8 mouse cellular contexts compared by ENCODE assay signal in genomic region chr1:175693429-175693960, GRCm38 (mm10). TPM values are rescaled to one million over a fixed set of nuclear protein-coding genes. Genes with fewer than 3 reads are reported as not detected.
DNase-seq lines count a peak whose midpoint lies in the region; ATAC-seq and TF ChIP-seq lines count a peak whose summit lies in the region.

No protein-coding gene starts in this region.

- peak overlapping the region; percentile 73 for H3K4me3 ChIP-seq in liver, embryonic 11.5 days (ENCODE audit: low read depth, low read length)
- H3K4me3 ChIP-seq in heart, postnatal 0 days (ENCODE audit: low read depth, low read length), result peak overlapping the region; percentile 91
- peak overlapping the region; percentile 75 for H3K4me3 ChIP-seq in limb, embryonic 14.5 days (replicated peaks; ENCODE audit: low read length)
- peak overlapping the region; percentile 71; the same call in 1 of the 2 replicates for H3K4me3 ChIP-seq in neural tube, embryonic 12.5 days

- no peaks in the 10 kb centered on the region for H3K36me3 ChIP-seq in liver, embryonic 11.5 days (ENCODE audit: control insufficient read depth, insufficient read depth, low read length)
- no peaks in the 10 kb centered on the region for H3K36me3 ChIP-seq in heart, postnatal 0 days (replicated peaks; ENCODE audit: control insufficient read depth, insufficient read depth, low read length)
- H3K36me3 ChIP-seq in limb, embryonic 14.5 days (ENCODE audit: control insufficient read depth, insufficient read depth, low read length), result no peaks in the 10 kb centered on the region
- H3K36me3 ChIP-seq in neural tube, embryonic 12.5 days, result no peaks in the 10 kb centered on the region

- no peak for TF ChIP-seq POLR2A in limb, embryonic 14.5 days (IDR thresholded peaks at IDR 0.05; ENCODE audit: borderline replicate concordance, extremely low read depth, insufficient read depth, insufficient read length)

- H3K4me2 ChIP-seq in liver, embryonic 11.5 days, result peak overlapping the region; percentile 68
- peak overlapping the region; percentile 98 for H3K4me2 ChIP-seq in heart, postnatal 0 days (ENCODE audit: low read depth, low read length)
- peak overlapping the region; percentile 82 for H3K4me2 ChIP-seq in limb, embryonic 14.5 days (replicated peaks; ENCODE audit: low read depth, low read length, severe bottlenecking)
- H3K4me2 ChIP-seq in neural tube, embryonic 12.5 days (replicated peaks), result peak overlapping the region; percentile 71

- H3K9me3 ChIP-seq in liver, embryonic 11.5 days (ENCODE audit: control insufficient read depth, low read length), result no peaks in the 10 kb centered on the region
- no peaks in the 10 kb centered on the region for H3K9me3 ChIP-seq in heart, postnatal 0 days (replicated peaks; ENCODE audit: control insufficient read depth, low read length)
- H3K9me3 ChIP-seq in limb, embryonic 14.5 days (ENCODE audit: control insufficient read depth, low read length), result no peaks in the 10 kb centered on the region
- H3K9me3 ChIP-seq in neural tube, embryonic 12.5 days, result no peaks in the 10 kb centered on the region

- WGBS in liver, embryonic 11.5 days, result 49% methylated on average over 12 of the region's 12 CpGs
- 18% methylated on average over 12 of the region's 12 CpGs for WGBS in heart, postnatal 0 days
- WGBS in limb, embryonic 14.5 days, result 41% methylated on average over 12 of the region's 12 CpGs
- 44% methylated on average over 12 of the region's 12 CpGs for WGBS in neural tube, embryonic 12.5 days

- ATAC-seq in liver, embryonic 11.5 days (replicated peaks; ENCODE audit: low FRiP score), result no peak; the same call in 1 of the 2 replicates
- no peak for ATAC-seq in heart, postnatal 0 days (ENCODE audit: insufficient read depth, low read depth)
- ATAC-seq in limb, embryonic 14.5 days (ENCODE audit: low FRiP score, low read depth), result no peak
- peak; percentile 1; the same call in 1 of the 2 replicates for ATAC-seq in neural tube, embryonic 12.5 days (ENCODE audit: low FRiP score, low read depth)
- ATAC-seq in activated CD4-positive, CD25-positive, alpha-beta regulatory T cell, adult 4 months, result no peak

- no peak for TF ChIP-seq EP300 in heart, postnatal 0 days (IDR thresholded peaks at IDR 0.05; ENCODE audit: low read depth)

- H3K9ac ChIP-seq in liver, embryonic 11.5 days (ENCODE audit: low read depth, low read length), result peak overlapping the region; percentile 62
- H3K9ac ChIP-seq in heart, postnatal 0 days (replicated peaks; ENCODE audit: low read depth, low read length), result peak overlapping the region; percentile 45
- H3K9ac ChIP-seq in limb, embryonic 14.5 days (ENCODE audit: low read depth, low read length, severe bottlenecking), result no peak overlapping the region
- H3K9ac ChIP-seq in neural tube, embryonic 12.5 days, result 0 out of 2 replicates have a peak overlapping the region, but pooled peaks have one; percentile 18

- H3K4me1 ChIP-seq in liver, embryonic 11.5 days (replicated peaks; ENCODE audit: control insufficient read depth, insufficient read depth, low read length), result peaks cover 2% of the 10 kb centered on the region; the same call in 1 of the 2 replicates
- H3K4me1 ChIP-seq in heart, postnatal 0 days (ENCODE audit: control insufficient read depth, insufficient read depth), result peaks cover 31% of the 10 kb centered on the region
- peaks cover 12% of the 10 kb centered on the region for H3K4me1 ChIP-seq in limb, embryonic 14.5 days (ENCODE audit: control insufficient read depth, insufficient read depth, low read length)
- H3K4me1 ChIP-seq in neural tube, embryonic 12.5 days, result peaks cover 18% of the 10 kb centered on the region

- no peak overlapping the region for H3K27ac ChIP-seq in liver, embryonic 11.5 days (ENCODE audit: low read depth, low read length)
- H3K27ac ChIP-seq in heart, postnatal 0 days (ENCODE audit: low read depth), result peak overlapping the region; percentile 69
- no peak overlapping the region for H3K27ac ChIP-seq in limb, embryonic 14.5 days (replicated peaks; ENCODE audit: low read depth, low read length)
- H3K27ac ChIP-seq in neural tube, embryonic 12.5 days, result no peak overlapping the region

- TF ChIP-seq CTCF in heart, postnatal 0 days (IDR thresholded peaks at IDR 0.05; ENCODE audit: low read depth), result no peak

- no peaks in the 10 kb centered on the region for H3K27me3 ChIP-seq in liver, embryonic 11.5 days (replicated peaks; ENCODE audit: control insufficient read depth, insufficient read depth, low read length)
- no peaks in the 10 kb centered on the region for H3K27me3 ChIP-seq in heart, postnatal 0 days (ENCODE audit: control insufficient read depth, insufficient read depth, low read length)
- no peaks in the 10 kb centered on the region for H3K27me3 ChIP-seq in limb, embryonic 14.5 days (ENCODE audit: control insufficient read depth, insufficient read depth, low read length)
- no peaks in the 10 kb centered on the region for H3K27me3 ChIP-seq in neural tube, embryonic 12.5 days (replicated peaks)

- DNase-seq in liver, embryonic 11.5 days (ENCODE audit: low spot score), result no peak
- DNase-seq in liver (no peak), adipocyte (ENCODE audit: low spot score) (no peak)
- DNase-seq in cerebellum, postnatal 10 days, result peak; percentile 42 to 44
- DNase-seq in heart, postnatal 0 days (ENCODE audit: low spot score), result peak; percentile 36
- DNase-seq in limb, embryonic 14.5 days (ENCODE audit: low spot score), result no peak

RNA-seq across cellular contexts. Expression of gene Chml, which starts 0.8 kb away (rescaled TPM):
- 3.2 and 3.6 TPM in 2 replicates for polyA plus RNA-seq in liver, embryonic 11.5 days (2014; fragmentation: Nextera tagmentation; extraction: Ambion mirVana)
- total RNA-seq in heart, postnatal 0 days (2014; rRNA removed; ENCODE audit: low replicate concordance), result 5.2 and 11.4 TPM in 2 replicates
- 1.8 and 1.9 TPM in 2 replicates for polyA plus RNA-seq in heart, postnatal 0 days (2015; fragmentation: Nextera tagmentation; extraction: Ambion mirVana)
- 2.1 and 2.2 TPM in 2 replicates for polyA plus RNA-seq in limb, embryonic 14.5 days (2012; rRNA removed)
- 1.5 and 1.9 TPM in 2 replicates for polyA plus RNA-seq in limb, embryonic 14.5 days (2014; fragmentation: Nextera tagmentation; extraction: Ambion mirVana)
- polyA plus RNA-seq in neural tube, embryonic 12.5 days (2016; fragmentation: Nextera tagmentation; extraction: Ambion mirVana), result 4.5 and 5.4 TPM in 2 replicates
- polyA plus RNA-seq in activated CD4-positive, CD25-positive, alpha-beta regulatory T cell, adult 4 months (2017; shearing (Covaris generic)), result under 1 TPM; 0.38 to 0.84 TPM

RNA-seq across cellular contexts. Expression of gene Opn3, which starts 0.9 kb away (rescaled TPM):
- 4.0 and 4.3 TPM in 2 replicates for polyA plus RNA-seq in liver, embryonic 11.5 days (2014; fragmentation: Nextera tagmentation; extraction: Ambion mirVana)
- 19.4 and 22.0 TPM in 2 replicates for total RNA-seq in heart, postnatal 0 days (2014; rRNA removed; ENCODE audit: low replicate concordance)
- polyA plus RNA-seq in heart, postnatal 0 days (2015; fragmentation: Nextera tagmentation; extraction: Ambion mirVana), result 6.7 and 7.6 TPM in 2 replicates
- 2.6 and 2.9 TPM in 2 replicates for polyA plus RNA-seq in limb, embryonic 14.5 days (2012; rRNA removed)
- 6.1 and 6.5 TPM in 2 replicates for polyA plus RNA-seq in limb, embryonic 14.5 days (2014; fragmentation: Nextera tagmentation; extraction: Ambion mirVana)
- polyA plus RNA-seq in neural tube, embryonic 12.5 days (2016; fragmentation: Nextera tagmentation; extraction: Ambion mirVana), result 7.7 and 8.0 TPM in 2 replicates
- not detected for polyA plus RNA-seq in activated CD4-positive, CD25-positive, alpha-beta regulatory T cell, adult 4 months (2017; shearing (Covaris generic))

RNA-seq across cellular contexts. Expression of gene Wdr64, which starts 4.9 kb away (rescaled TPM):
- not detected in 2 replicates for polyA plus RNA-seq in liver, embryonic 11.5 days (2014; fragmentation: Nextera tagmentation; extraction: Ambion mirVana)
- not detected in 2 replicates for total RNA-seq in heart, postnatal 0 days (2014; rRNA removed; ENCODE audit: low replicate concordance)
- polyA plus RNA-seq in heart, postnatal 0 days (2015; fragmentation: Nextera tagmentation; extraction: Ambion mirVana), result not detected in 2 replicates
- not detected in 2 replicates for polyA plus RNA-seq in limb, embryonic 14.5 days (2012; rRNA removed)
- polyA plus RNA-seq in limb, embryonic 14.5 days (2014; fragmentation: Nextera tagmentation; extraction: Ambion mirVana), result not detected in 2 replicates
- not detected in 2 replicates for polyA plus RNA-seq in neural tube, embryonic 12.5 days (2016; fragmentation: Nextera tagmentation; extraction: Ambion mirVana)
- not detected for polyA plus RNA-seq in activated CD4-positive, CD25-positive, alpha-beta regulatory T cell, adult 4 months (2017; shearing (Covaris generic))

Comparison
In these comparisons a context has a peak if more than half of its experiments do, and no peak if none do; other contexts are left out.
1. DNase-seq: peak in cerebellum, postnatal 10 days (2 of 2) and heart, postnatal 0 days (single experiment); none in liver, embryonic 11.5 days (single experiment), liver (single experiment), limb, embryonic 14.5 days (single experiment) and adipocyte (single experiment).
2. Peak in every context shown above with its lines, with median percentiles within 50 percentile points of each other: H3K4me2 ChIP-seq and H3K4me3 ChIP-seq.